Mouse (Mus musculus) MEL (cell line): ENCODE measurements at regions not wholly inside any gene's neighbourhood (a gene's known extent, or its start where the extent isn't known, plus 50 kb on each side); places are given as distances from the start of the nearest gene placed in this dataset.

Experiments
- DNase-seq: peaks from one replicate; pipeline ENCODE4 v3.0.0; 2011; ENCODE audit warnings: low read depth, low spot score
- H3K27ac ChIP-seq: 2 replicates; pipeline ENCODE4 v1.5.1; 2012; ENCODE audit warnings: low read depth, mild to moderate bottlenecking, control low read depth, low read length, moderate library complexity; ENCODE audit not compliant: control insufficient read depth
- H3K27me3 ChIP-seq, 2 experiments: fragments of 150-350 bp in 1 of 2; sonication (generic) in 1 of 2; 2 replicates each; pipeline ENCODE4 v1.6.1; 2012; ENCODE audit warnings: low read length in 2 of 2, mild to moderate bottlenecking in 2 of 2, improper control_type of control experiment in 1 of 2, moderate library complexity in 1 of 2; ENCODE audit not compliant: insufficient read depth in 2 of 2, control insufficient read depth in 1 of 2
- H3K36me3 ChIP-seq, 2 experiments: 2 replicates each; pipeline ENCODE4 v1.6.1; 2012 to 2014; ENCODE audit warnings: low read length in 2 of 2, improper control_type of control experiment in 1 of 2, inconsistent platforms in 1 of 2, mild to moderate bottlenecking in 1 of 2; ENCODE audit not compliant: insufficient read depth in 2 of 2, control insufficient read depth in 1 of 2
- H3K4me1 ChIP-seq, 2 experiments: fragments of 150-350 bp in 1 of 2; sonication (generic) in 1 of 2; 2 replicates each; pipeline ENCODE4 v1.6.1; 2012; ENCODE audit warnings: low read length in 2 of 2, improper control_type of control experiment in 1 of 2, mild to moderate bottlenecking in 1 of 2; ENCODE audit not compliant: insufficient read depth in 2 of 2, control insufficient read depth in 1 of 2
- H3K4me3 ChIP-seq, 2 experiments: fragments of 150-350 bp in 1 of 2; sonication (generic) in 1 of 2; 2 replicates each; pipeline ENCODE4 v1.5.1; 2012; ENCODE audit warnings: low read depth in 2 of 2, low read length in 2 of 2, mild to moderate bottlenecking in 2 of 2, moderate library complexity in 2 of 2, control low read depth in 1 of 2, improper control_type of control experiment in 1 of 2; ENCODE audit not compliant: control insufficient read depth in 1 of 2, insufficient read depth in 1 of 2
- H3K79me2 ChIP-seq: 2 replicates; pipeline ENCODE4 v1.6.1; 2012; ENCODE audit warnings: mild to moderate bottlenecking, low read length, moderate library complexity; ENCODE audit not compliant: control insufficient read depth, poor library complexity, insufficient read depth
- H3K9ac ChIP-seq: 2 replicates; pipeline ENCODE4 v1.6.1; 2012; ENCODE audit warnings: low read depth, mild to moderate bottlenecking, control low read depth, low read length, moderate library complexity; ENCODE audit not compliant: control insufficient read depth, poor library complexity, severe bottlenecking
- H3K9me3 ChIP-seq: fragments of 150-350 bp; sonication (generic); replicated peaks from 2 replicates; pipeline ENCODE4 v1.6.1; 2012; ENCODE audit warnings: mild to moderate bottlenecking, low read length, improper control_type of control experiment, moderate library complexity; ENCODE audit not compliant: insufficient read depth
- CHD2 ChIP-seq: IDR thresholded peaks from 2 replicates; pipeline ENCODE4 v1.6.1; 2011; ENCODE audit warnings: low read length, improper control_type of control experiment
- CTCF ChIP-seq, 3 experiments: IDR thresholded peaks in 2 of 3; conservative IDR thresholded peaks in 1 of 3; 2 replicates each; pipeline ENCODE4 v1.5.1; 2011 to 2012; ENCODE audit warnings: low read length in 3 of 3, low read depth in 2 of 3, mild to moderate bottlenecking in 2 of 3, improper control_type of control experiment in 1 of 3, inconsistent platforms in 1 of 3, mixed read lengths in 1 of 3, moderate library complexity in 1 of 3; ENCODE audit not compliant: control insufficient read depth in 1 of 3, insufficient read depth in 1 of 3, poor library complexity in 1 of 3, severe bottlenecking in 1 of 3
- E2F4 ChIP-seq: IDR thresholded peaks from 2 replicates; pipeline ENCODE4 v1.6.1; 2011; ENCODE audit warnings: low read depth, low read length, improper control_type of control experiment, borderline replicate concordance
- ELF1 ChIP-seq: IDR thresholded peaks from 2 replicates; pipeline ENCODE4 v1.6.1; 2014; ENCODE audit warnings: low read depth, mild to moderate bottlenecking, inconsistent platforms, low read length, improper control_type of control experiment, moderate library complexity
- EP300 ChIP-seq, 2 experiments: IDR thresholded peaks; 2 replicates each; pipeline ENCODE4 v1.6.1; 2011; ENCODE audit warnings: improper control_type of control experiment in 2 of 2, low read length in 2 of 2, low read depth in 1 of 2, mild to moderate bottlenecking in 1 of 2
- ETS1 ChIP-seq: IDR thresholded peaks from 2 replicates; pipeline ENCODE4 v1.6.1; 2012; ENCODE audit warnings: low read depth, mild to moderate bottlenecking, inconsistent platforms, low read length, improper control_type of control experiment, moderate library complexity
- GABPA ChIP-seq: IDR thresholded peaks from 2 replicates; pipeline ENCODE4 v1.6.1; 2012; ENCODE audit warnings: low read depth, mild to moderate bottlenecking, inconsistent platforms, low read length, improper control_type of control experiment, moderate library complexity
- GATA1 ChIP-seq: IDR thresholded peaks from 2 replicates; pipeline ENCODE4 v1.6.1; 2011; ENCODE audit warnings: low read depth, low read length, improper control_type of control experiment
- JUND ChIP-seq: IDR thresholded peaks from 2 replicates; pipeline ENCODE4 v1.6.1; 2011; ENCODE audit warnings: low read depth, mild to moderate bottlenecking, improper control_type of control experiment, low read length
- MAFK ChIP-seq: IDR thresholded peaks from 2 replicates; pipeline ENCODE4 v1.6.1; 2011; ENCODE audit warnings: low read depth, mild to moderate bottlenecking, low read length, improper control_type of control experiment, borderline replicate concordance
- MAX ChIP-seq: IDR thresholded peaks from 2 replicates; pipeline ENCODE4 v1.6.1; 2011; ENCODE audit warnings: low read length, improper control_type of control experiment
- MAZ ChIP-seq: IDR thresholded peaks from 2 replicates; pipeline ENCODE4 v1.6.1; 2012; ENCODE audit warnings: low read depth, mild to moderate bottlenecking, inconsistent platforms, low read length, improper control_type of control experiment
- MXI1 ChIP-seq: IDR thresholded peaks from 2 replicates; pipeline ENCODE4 v1.6.1; 2011; ENCODE audit warnings: mild to moderate bottlenecking, low read depth, low read length, improper control_type of control experiment
- MYC ChIP-seq: IDR thresholded peaks from 2 replicates; pipeline ENCODE4 v1.6.1; 2011; ENCODE audit warnings: low read depth, mild to moderate bottlenecking, low read length, improper control_type of control experiment, moderate library complexity
- POLR2AphosphoS2 ChIP-seq: IDR thresholded peaks from 2 replicates; pipeline ENCODE4 v1.6.1; 2011; ENCODE audit warnings: low read length, improper control_type of control experiment
- POLR2AphosphoS5 ChIP-seq: IDR thresholded peaks from 2 replicates; pipeline ENCODE4 v1.6.1; 2012; ENCODE audit warnings: low read depth, borderline replicate concordance, mild to moderate bottlenecking, inconsistent platforms, low read length, moderate library complexity, mixed read lengths
- RAD21 ChIP-seq: IDR thresholded peaks from 2 replicates; pipeline ENCODE4 v1.6.1; 2011; ENCODE audit warnings: mild to moderate bottlenecking, low read depth, low read length, improper control_type of control experiment
- RCOR1 ChIP-seq: IDR thresholded peaks from 2 replicates; pipeline ENCODE4 v1.6.1; 2012; ENCODE audit warnings: low read depth, mild to moderate bottlenecking, inconsistent platforms, low read length, improper control_type of control experiment
- SIN3A ChIP-seq: IDR thresholded peaks from 2 replicates; pipeline ENCODE4 v1.6.1; 2012; ENCODE audit warnings: low read length, improper control_type of control experiment, inconsistent platforms
- SMC3 ChIP-seq: IDR thresholded peaks from 2 replicates; pipeline ENCODE4 v1.6.1; 2011; ENCODE audit warnings: low read depth, low read length, improper control_type of control experiment
- TAL1 ChIP-seq: IDR thresholded peaks from 2 replicates; pipeline ENCODE4 v1.6.1; 2012; ENCODE audit warnings: mild to moderate bottlenecking, inconsistent platforms, low read length, moderate library complexity, mixed read lengths
- TBP ChIP-seq: IDR thresholded peaks from 2 replicates; pipeline ENCODE4 v1.8.0; 2011; ENCODE audit warnings: low read depth, low read length, improper control_type of control experiment
- USF2 ChIP-seq, 2 experiments: IDR thresholded peaks; 2 replicates each; pipeline ENCODE4 v1.6.1; 2011 to 2012; ENCODE audit warnings: improper control_type of control experiment in 2 of 2, low read length in 2 of 2, borderline replicate concordance in 1 of 2, inconsistent platforms in 1 of 2, low read depth in 1 of 2, mild to moderate bottlenecking in 1 of 2; ENCODE audit not compliant: insufficient read depth in 1 of 2
- ZC3H11A ChIP-seq: IDR thresholded peaks from 2 replicates; pipeline ENCODE4 v1.6.1; 2012; ENCODE audit warnings: low read depth, mild to moderate bottlenecking, inconsistent platforms, low read length, improper control_type of control experiment
- ZKSCAN1 ChIP-seq: IDR thresholded peaks from 2 replicates; pipeline ENCODE4 v1.6.1; 2012; ENCODE audit warnings: low read depth, mild to moderate bottlenecking, inconsistent platforms, low read length, improper control_type of control experiment, moderate library complexity
- ZMIZ1 ChIP-seq: IDR thresholded peaks from 2 replicates; pipeline ENCODE4 v1.6.1; 2012; ENCODE audit warnings: low read depth, mild to moderate bottlenecking, inconsistent platforms, low read length, improper control_type of control experiment, moderate library complexity

DNA sequence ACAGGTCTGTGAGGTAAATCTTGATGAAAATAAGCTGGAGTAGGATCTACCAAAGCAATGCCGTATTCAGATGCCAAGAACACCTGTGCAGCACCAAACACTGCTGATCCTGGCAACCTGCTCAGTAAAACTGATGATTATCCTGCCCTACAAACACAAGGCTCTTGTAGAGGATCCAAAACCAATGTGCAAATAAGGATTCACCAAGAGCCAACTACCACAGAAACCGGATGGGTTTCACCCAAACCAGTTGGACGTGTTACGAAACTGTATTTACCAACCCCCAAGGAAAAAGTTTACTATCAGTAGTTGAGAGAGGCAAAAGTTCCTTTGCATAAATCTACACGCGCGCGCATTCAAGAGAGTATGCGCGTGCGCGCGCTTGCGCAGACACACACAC is 120.8 kb upstream of the Il15 start:
- Histone ChIP-seq H3K27ac (no peak overlapping the region), H3K36me3 (peaks cover 0 to 3% of the 10 kb centered on the region in 2 experiments; a peak in 2 of 4 replicates), H3K79me2 (no peaks in the 10 kb centered on the region), H3K4me1 (no peaks in the 10 kb centered on the region), H3K9me3 (no peaks in the 10 kb centered on the region), H3K9ac (no peak overlapping the region), H3K4me3 (no peak overlapping the region), H3K27me3 (no peaks in the 10 kb centered on the region)
- DNase-seq, result no peak
- TF ChIP-seq RCOR1 (no peak), MYC (no peak), USF2 (IDR thresholded peaks at IDR 0.05; ENCODE audit: borderline replicate concordance in 1 of 2, insufficient read depth in 1 of 2, low read depth in 1 of 2, low read length in 2 of 2) (no peak), MAZ (no peak), ZKSCAN1 (no peak), TAL1 (no peak), POLR2AphosphoS5 (no peak), TBP (no peak), E2F4 (no peak)

DNA sequence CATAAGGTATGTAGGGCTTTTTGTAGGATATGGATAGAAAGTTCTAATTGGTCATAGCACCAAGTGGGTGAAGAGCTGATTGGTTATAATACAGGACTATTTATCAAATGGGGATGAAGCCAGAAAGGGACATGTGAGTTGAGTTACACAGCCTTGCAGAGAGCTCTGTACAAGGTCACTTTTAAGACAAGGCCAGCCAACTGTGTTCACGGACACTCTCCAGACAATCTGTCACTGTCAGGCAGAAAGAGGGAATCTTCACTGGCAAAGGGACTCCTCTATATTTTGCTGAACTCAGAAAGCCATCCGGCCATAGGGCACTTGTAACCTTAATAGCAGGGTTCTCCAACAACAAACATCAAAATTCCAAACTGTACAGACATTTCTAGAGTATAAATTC is 95.5 kb upstream of the Il15 start:
- Histone ChIP-seq H3K9ac (no peak overlapping the region), H3K27me3 (no peaks in the 10 kb centered on the region), H3K9me3 (no peaks in the 10 kb centered on the region), H3K4me3 (no peak overlapping the region), H3K27ac (no peak overlapping the region), H3K36me3 (no peaks in the 10 kb centered on the region), H3K4me1 (no peaks in the 10 kb centered on the region), H3K79me2 (no peaks in the 10 kb centered on the region)
- TF ChIP-seq MAFK, result no peak
- no peak for TF ChIP-seq SMC3
- no peak for TF ChIP-seq MYC
- no peak for TF ChIP-seq GATA1
- TF ChIP-seq TBP, result no peak
- TF ChIP-seq MAZ, result no peak
- TF ChIP-seq JUND, result no peak
- TF ChIP-seq POLR2AphosphoS2, result no peak
- TF ChIP-seq ETS1, result no peak
- TF ChIP-seq ELF1, result no peak
- TF ChIP-seq MXI1, result no peak
- DNase-seq, result no peak

DNA sequence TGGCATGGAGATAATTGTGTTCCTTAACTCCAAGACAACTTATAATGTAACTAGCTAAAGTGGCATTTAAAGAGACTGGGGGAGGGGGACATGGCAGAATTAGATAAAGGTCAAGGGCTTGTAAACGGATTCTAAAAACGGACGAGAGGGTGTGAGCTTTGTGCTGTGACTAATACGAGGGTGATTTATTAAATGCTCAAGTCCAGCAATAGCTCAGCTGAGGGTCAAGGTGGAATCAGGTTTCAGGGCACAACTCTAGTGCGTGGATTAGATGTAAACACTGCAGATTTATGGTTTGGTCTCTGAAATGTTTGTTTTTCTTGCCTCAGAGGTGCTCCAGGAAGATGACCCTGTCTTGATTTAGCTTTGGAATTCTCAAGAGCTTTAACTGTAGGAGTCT is 74.8 kb upstream of the Il15 start:
- H3K9me3 ChIP-seq, result no peaks in the 10 kb centered on the region
- TF ChIP-seq ZC3H11A (no peak), ZMIZ1 (no peak), GATA1 (no peak), MAX (no peak), USF2 (IDR thresholded peaks at IDR 0.05; ENCODE audit: borderline replicate concordance in 1 of 2, insufficient read depth in 1 of 2, low read depth in 1 of 2, low read length in 2 of 2) (no peak), GABPA (no peak), EP300 (IDR thresholded peaks at IDR 0.05; ENCODE audit: low read depth in 1 of 2, low read length in 2 of 2) (no peak), RAD21 (no peak), SIN3A (no peak), MAZ (no peak), CTCF (IDR thresholded peaks at IDR 0.05 in 2 of 3, conservative IDR thresholded peaks at IDR 0.05 in 1 of 3; ENCODE audit: control insufficient read depth in 1 of 3, insufficient read depth in 1 of 3, low read depth in 2 of 3, low read length in 3 of 3, poor library complexity in 1 of 3, severe bottlenecking in 1 of 3) (no peak), CHD2 (no peak)
- TF ChIP-seq, all 39 proteins: peak for 0
- H3K79me2 ChIP-seq, result no peaks in the 10 kb centered on the region
- H3K4me1 ChIP-seq, result no peaks in the 10 kb centered on the region
- no peaks in the 10 kb centered on the region for H3K27me3 ChIP-seq
- DNase-seq, result no peak
- H3K27ac ChIP-seq, result no peak overlapping the region
- H3K9ac ChIP-seq, result no peak overlapping the region
- no peaks in the 10 kb centered on the region for H3K36me3 ChIP-seq
- no peak overlapping the region for H3K4me3 ChIP-seq
